Mouse (Mus musculus) lung, embryonic 16.5 days (tissue): ENCODE measurements around the gene Polr2a. TPM values are rescaled to one million over a fixed set of nuclear protein-coding genes. Genes with fewer than 3 reads are reported as not detected.

Experiments
- ATAC-seq: fragments of 200-750 bp; cut with Nextera tagmentation; 2 replicates; pipeline ENCODE4 v1.8.0; 2017; ENCODE audit warnings: low read depth, mild to moderate bottlenecking, moderate library complexity
- H3K27ac ChIP-seq: fragments of 300-500 bp; sonication (generic); 2 replicates; pipeline ENCODE4 v1.5.1; 2014; ENCODE audit warnings: mild to moderate bottlenecking, control low read depth, low read length
- H3K27me3 ChIP-seq: fragments of 300-500 bp; sonication (generic); 2 replicates; pipeline ENCODE4 v1.6.1; 2014; ENCODE audit warnings: low read depth, low read length, mixed read lengths; ENCODE audit not compliant: control insufficient read depth, insufficient read depth
- H3K36me3 ChIP-seq: fragments of 300-500 bp; sonication (generic); 2 replicates; pipeline ENCODE4 v1.6.1; 2014; ENCODE audit warnings: low read length; ENCODE audit not compliant: control insufficient read depth, insufficient read depth
- H3K4me1 ChIP-seq: fragments of 300-500 bp; sonication (generic); replicated peaks from 2 replicates; pipeline ENCODE4 v1.6.1; 2014; ENCODE audit warnings: low read length, mixed read lengths; ENCODE audit not compliant: control insufficient read depth, insufficient read depth
- H3K4me2 ChIP-seq: fragments of 300-500 bp; sonication (generic); 2 replicates; pipeline ENCODE4 v1.6.1; 2014; ENCODE audit warnings: low read depth, low read length, control low read depth
- H3K4me3 ChIP-seq: fragments of 300-500 bp; sonication (generic); 2 replicates; pipeline ENCODE4 v1.5.1; 2014; ENCODE audit warnings: mild to moderate bottlenecking, low read length, control low read depth
- H3K9ac ChIP-seq: fragments of 300-500 bp; sonication (generic); 2 replicates; pipeline ENCODE4 v1.6.1; 2014; ENCODE audit warnings: low read length, control low read depth
- H3K9me3 ChIP-seq: fragments of 300-500 bp; sonication (generic); 2 replicates; pipeline ENCODE4 v1.6.1; 2016; ENCODE audit warnings: low read length; ENCODE audit not compliant: control insufficient read depth
- WGBS: fragments of 180-500 bp; shearing (Covaris S2); extraction: QIAGEN DNeasy Blood & Tissue Kit; methylation state at CpG from one replicate; pipeline ENCODE4 v1.1.7; 2014; 5-methylcytosine and 5-hydroxymethylcytosine counted together
- polyA plus RNA-seq: library from polyadenylated mRNA; unstranded; fragments of >200 nt; fragmentation: Nextera tagmentation; extraction: Ambion mirVana; gene quantifications from 2 replicates; pipeline ENCODE4 v1.2.1, GENCODE M21; 2015

The Polr2a gene
- polyA plus RNA-seq, 1 experiment from 2014 or later: 25.3 TPM

GRCm38 (mm10) chr11:69714636-69715329, 43.7 kb downstream of the Polr2a start:
- no peaks in the 10 kb centered on the region for H3K36me3 ChIP-seq
- no peak overlapping the region for H3K4me2 ChIP-seq
- peaks cover 2% of the 10 kb centered on the region; the same call in 1 of the 2 replicates for H3K4me1 ChIP-seq
- 63% methylated on average over 18 of the region's 18 CpGs for WGBS
- H3K27me3 ChIP-seq: no peaks in the 10 kb centered on the region
- H3K9me3 ChIP-seq: no peaks in the 10 kb centered on the region
- ATAC-seq: no peak
- no peak overlapping the region for H3K27ac ChIP-seq
- no peak overlapping the region for H3K4me3 ChIP-seq
- no peak overlapping the region for H3K9ac ChIP-seq

GRCm38 (mm10) chr11:69712954-69713672, 45.3 kb downstream of the Polr2a start:
- H3K4me3 ChIP-seq: no peak overlapping the region
- peaks cover 2% of the 10 kb centered on the region; the same call in 1 of the 2 replicates for H3K4me1 ChIP-seq
- no peak overlapping the region for H3K9ac ChIP-seq
- H3K9me3 ChIP-seq: no peaks in the 10 kb centered on the region
- H3K36me3 ChIP-seq: no peaks in the 10 kb centered on the region
- H3K27me3 ChIP-seq: no peaks in the 10 kb centered on the region
- WGBS: 77% methylated on average over 20 of the region's 20 CpGs
- no peak overlapping the region for H3K4me2 ChIP-seq
- H3K27ac ChIP-seq: no peak overlapping the region
- no peak for ATAC-seq

- 67% methylated on average over 2 of the region's 2 CpGs for WGBS
- no peak for ATAC-seq
Measured at GRCm38 (mm10) chr11:69711082-69711481, 47.4 kb downstream of the Polr2a start.

GRCm38 (mm10) chr11:69710470-69710869, 48.0 kb downstream of the Polr2a start:
- H3K4me1 ChIP-seq: no peaks in the 10 kb centered on the region
- H3K4me3 ChIP-seq: no peak overlapping the region
- no peak for ATAC-seq
- no peaks in the 10 kb centered on the region for H3K9me3 ChIP-seq
- H3K27ac ChIP-seq: no peak overlapping the region
- H3K27me3 ChIP-seq: no peaks in the 10 kb centered on the region
- 77% methylated on average over 3 of the region's 3 CpGs for WGBS
- H3K4me2 ChIP-seq: no peak overlapping the region
- H3K36me3 ChIP-seq: no peaks in the 10 kb centered on the region
- H3K9ac ChIP-seq: no peak overlapping the region

More at GRCm38 (mm10) chr11:69711082-69711481, 47.4 kb downstream of the Polr2a start:
- Histone ChIP-seq H3K9me3 (no peaks in the 10 kb centered on the region), H3K4me2 (no peak overlapping the region), H3K4me1 (peaks cover under 1% of the 10 kb centered on the region; the same call in 1 of the 2 replicates), H3K27ac (no peak overlapping the region), H3K9ac (no peak overlapping the region), H3K36me3 (no peaks in the 10 kb centered on the region), H3K4me3 (no peak overlapping the region), H3K27me3 (no peaks in the 10 kb centered on the region)

- Histone ChIP-seq H3K9me3 (no peaks in the 10 kb centered on the region), H3K27me3 (no peaks in the 10 kb centered on the region), H3K27ac (no peak overlapping the region), H3K9ac (no peak overlapping the region), H3K36me3 (no peaks in the 10 kb centered on the region), H3K4me1 (no peaks in the 10 kb centered on the region), H3K4me3 (no peak overlapping the region), H3K4me2 (no peak overlapping the region)
- WGBS: 45% methylated on average over 11 of the region's 11 CpGs
- no peak for ATAC-seq
Measured at GRCm38 (mm10) chr11:69709554-69710446, 48.6 kb downstream of the Polr2a start.

- H3K4me2 ChIP-seq: no peak overlapping the region
- H3K27me3 ChIP-seq: no peaks in the 10 kb centered on the region
- 71% methylated on average over 3 of the region's 3 CpGs for WGBS
- H3K4me3 ChIP-seq: no peak overlapping the region
- H3K27ac ChIP-seq: no peak overlapping the region
- no peaks in the 10 kb centered on the region for H3K4me1 ChIP-seq
- no peak overlapping the region for H3K9ac ChIP-seq
- no peaks in the 10 kb centered on the region for H3K9me3 ChIP-seq
- no peak for ATAC-seq
- H3K36me3 ChIP-seq: no peaks in the 10 kb centered on the region
Measured at GRCm38 (mm10) chr11:69708614-69709265, 49.7 kb downstream of the Polr2a start.

- WGBS: 79% methylated on average over 4 of the region's 4 CpGs
- Histone ChIP-seq H3K27ac (no peak overlapping the region), H3K9ac (no peak overlapping the region), H3K36me3 (no peaks in the 10 kb centered on the region), H3K9me3 (no peaks in the 10 kb centered on the region), H3K4me2 (no peak overlapping the region), H3K4me3 (no peak overlapping the region), H3K27me3 (no peaks in the 10 kb centered on the region), H3K4me1 (no peaks in the 10 kb centered on the region)
- ATAC-seq: no peak
Measured at GRCm38 (mm10) chr11:69707873-69708381, 50.5 kb downstream of the Polr2a start.

- ATAC-seq: no peak
- WGBS: 87% methylated on average over 4 of the region's 4 CpGs
- Histone ChIP-seq H3K36me3 (no peaks in the 10 kb centered on the region), H3K4me2 (no peak overlapping the region), H3K27ac (no peak overlapping the region), H3K4me1 (no peaks in the 10 kb centered on the region), H3K9ac (no peak overlapping the region), H3K27me3 (no peaks in the 10 kb centered on the region), H3K4me3 (no peak overlapping the region), H3K9me3 (no peaks in the 10 kb centered on the region)
Measured at GRCm38 (mm10) chr11:69707480-69707847, 51.0 kb downstream of the Polr2a start.
